Mouse (Mus musculus): Measurements from ENCODE around the gene Ccdc85c.

Gene Ccdc85c

GRCm38 (mm10) chr12:108217572-108217971 lies 57.7 kb downstream of the Ccdc85c start:
- peak; percentile 25 to 69 for DNase-seq (ENCODE audit: low spot score in 2 of 2)

GRCm38 (mm10) chr12:108216611-108217370 lies 58.4 kb downstream of the Ccdc85c start:
- no peak for DNase-seq (ENCODE audit: low spot score in 2 of 2)

GRCm38 (mm10) chr12:108215090-108215489 lies 60.1 kb downstream of the Ccdc85c start:
- no peak for DNase-seq (ENCODE audit: low spot score in 2 of 2)

GRCm38 (mm10) chr12:108213090-108214041 lies 61.9 kb downstream of the Ccdc85c start:
- DNase-seq (ENCODE audit: low spot score in 2 of 2): no peak

- no peak for DNase-seq (ENCODE audit: low spot score in 2 of 2)
Observed at GRCm38 (mm10) chr12:108212476-108212875, 62.7 kb downstream of the Ccdc85c start.

GRCm38 (mm10) chr12:108212071-108212470 lies 63.2 kb downstream of the Ccdc85c start:
- DNase-seq (ENCODE audit: low spot score in 2 of 2): no peak

GRCm38 (mm10) chr12:108210623-108211022 lies 64.6 kb downstream of the Ccdc85c start:
- DNase-seq (ENCODE audit: low spot score in 2 of 2): no peak

- DNase-seq (ENCODE audit: low spot score in 2 of 2): peak in 1 of 2 experiments; percentile 47
Observed at GRCm38 (mm10) chr12:108208726-108209438, 66.3 kb downstream of the Ccdc85c start.

- no peak for DNase-seq (ENCODE audit: low spot score in 2 of 2)
Observed at GRCm38 (mm10) chr12:108208216-108208615, 67.0 kb downstream of the Ccdc85c start.

GRCm38 (mm10) chr12:108206641-108207040 lies 68.6 kb downstream of the Ccdc85c start:
- peak; percentile 17 to 76 for DNase-seq (ENCODE audit: low spot score in 2 of 2)

- no peak for DNase-seq (ENCODE audit: low spot score in 2 of 2)
Observed at GRCm38 (mm10) chr12:108204978-108205377, 70.2 kb downstream of the Ccdc85c start.

- DNase-seq (ENCODE audit: low spot score in 2 of 2): no peak
Observed at GRCm38 (mm10) chr12:108203895-108204294, 71.3 kb downstream of the Ccdc85c start.

- DNase-seq (ENCODE audit: low spot score in 2 of 2): no peak
Observed at GRCm38 (mm10) chr12:108200094-108200493, 75.1 kb downstream of the Ccdc85c start.

- no peak for DNase-seq (ENCODE audit: low spot score in 2 of 2)
Observed at GRCm38 (mm10) chr12:108198447-108198846, 76.8 kb downstream of the Ccdc85c start.

- no peak for DNase-seq (ENCODE audit: low spot score in 2 of 2)
Observed at GRCm38 (mm10) chr12:108195761-108196160, 79.5 kb downstream of the Ccdc85c start.

- DNase-seq (ENCODE audit: low spot score in 2 of 2): no peak
Observed at GRCm38 (mm10) chr12:108193878-108194277, 81.3 kb downstream of the Ccdc85c start.

GRCm38 (mm10) chr12:108187541-108188091 lies 87.6 kb downstream of the Ccdc85c start:
- DNase-seq (ENCODE audit: low spot score in 2 of 2): no peak

- no peak for DNase-seq (ENCODE audit: low spot score in 2 of 2)
Observed at GRCm38 (mm10) chr12:108181716-108182115, 93.5 kb downstream of the Ccdc85c start.

- DNase-seq (ENCODE audit: low spot score in 2 of 2): peak; percentile 96 to 97
Observed at GRCm38 (mm10) chr12:108179321-108180266, 95.6 kb downstream of the Ccdc85c start, which contains the start of gene Ccnk. TSS of gene Ccnk (plus strand) at chr12:108179579.

- no peak for DNase-seq (ENCODE audit: low spot score in 2 of 2)
Observed at GRCm38 (mm10) chr12:108179246-108179320, 96.1 kb downstream of the Ccdc85c start, which contains the start of gene Setd3. TSS of gene Setd3 (minus strand) at chr12:108179314.

All from thymus, postnatal 10 days (tissue).